Mouse (Mus musculus) liver, embryonic 15.5 days (tissue): ENCODE results near the gene Olfr1493-ps1. TPM values are rescaled to one million over a fixed set of nuclear protein-coding genes. Genes with fewer than 3 reads are reported as not detected.

Source experiments
- ATAC-seq: fragments of 200-750 bp; cut with Nextera tagmentation; 2 replicates; pipeline ENCODE4 v1.8.0; 2017; ENCODE audit warnings: moderate number of reproducible peaks, mild to moderate bottlenecking, moderate library complexity; ENCODE audit not compliant: insufficient read depth
- H3K27ac ChIP-seq: fragments of 300-500 bp; sonication (generic); replicated peaks from 2 replicates; pipeline ENCODE4 v1.5.1; 2015; ENCODE audit warnings: mild to moderate bottlenecking, inconsistent platforms
- H3K27me3 ChIP-seq: fragments of 300-500 bp; sonication (generic); 2 replicates; pipeline ENCODE4 v1.6.1; 2015; ENCODE audit warnings: mild to moderate bottlenecking, inconsistent platforms
- H3K36me3 ChIP-seq: fragments of 300-500 bp; sonication (generic); replicated peaks from 2 replicates; pipeline ENCODE4 v1.6.1; 2015; ENCODE audit warnings: moderate library complexity, mild to moderate bottlenecking, inconsistent platforms
- H3K4me1 ChIP-seq: fragments of 300-500 bp; sonication (generic); replicated peaks from 2 replicates; pipeline ENCODE4 v1.6.1; 2015; ENCODE audit warnings: inconsistent platforms
- H3K4me2 ChIP-seq: fragments of 300-500 bp; sonication (generic); 2 replicates; pipeline ENCODE4 v1.6.1; 2015; ENCODE audit warnings: moderate library complexity, mild to moderate bottlenecking, inconsistent platforms
- H3K4me3 ChIP-seq: fragments of 300-500 bp; sonication (generic); replicated peaks from 2 replicates; pipeline ENCODE4 v1.5.1; 2015; ENCODE audit warnings: mild to moderate bottlenecking, inconsistent platforms
- H3K9ac ChIP-seq: fragments of 300-500 bp; sonication (generic); 2 replicates; pipeline ENCODE4 v1.6.1; 2015; ENCODE audit warnings: moderate library complexity, mild to moderate bottlenecking, inconsistent platforms
- H3K9me3 ChIP-seq: fragments of 300-500 bp; sonication (generic); replicated peaks from 2 replicates; pipeline ENCODE4 v1.6.1; 2016; ENCODE audit warnings: inconsistent platforms
- WGBS: fragments of 180-500 bp; shearing (Covaris S2); methylation state at CpG from one replicate; pipeline ENCODE4 v1.1.7; 2015; ENCODE audit warnings: mixed read lengths; ENCODE audit not compliant: insufficient replicate concordance; 5-methylcytosine and 5-hydroxymethylcytosine counted together
- polyA plus RNA-seq: library from polyadenylated mRNA; unstranded; fragments of >200 nt; fragmentation: Nextera tagmentation; extraction: Ambion mirVana; gene quantifications from 2 replicates; pipeline ENCODE4 v1.2.1, GENCODE M21; 2015

The Olfr1493-ps1 gene
- polyA plus RNA-seq = not detected in 2 replicates

DNA sequence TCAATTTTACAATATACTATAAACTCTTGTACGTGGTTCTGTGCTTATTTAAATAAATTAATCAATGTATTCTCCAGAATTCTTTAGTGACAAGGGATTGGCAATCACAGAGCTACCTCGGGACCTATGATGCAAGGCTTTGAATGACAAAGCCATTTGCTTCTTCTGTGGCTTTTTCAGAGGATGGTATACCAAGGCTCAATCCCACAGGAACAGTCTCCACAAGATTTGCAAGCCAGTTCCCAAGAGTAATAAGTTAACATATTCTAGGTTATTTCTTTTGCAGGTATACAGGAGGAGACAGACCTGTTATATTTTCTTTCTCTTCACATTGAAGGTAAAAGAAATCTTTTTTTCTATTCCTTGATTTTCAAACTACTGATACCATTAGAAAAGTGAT lies at the start of gene Olfr1493-ps1:
Gene Olfr1493-ps1, plus strand, starts transcription at position 301 of the 400 bp plus-strand sequence.
- WGBS = 23% methylated on average over 2 of the region's 2 CpGs
- H3K4me2 ChIP-seq = no peak within 1 kb of the TSS
- H3K27ac ChIP-seq = no peak within 1 kb of the TSS
- H3K4me1 ChIP-seq = no peaks in the 10 kb centered on the region
- no peaks in the 10 kb centered on the region for H3K36me3 ChIP-seq
- H3K27me3 ChIP-seq = no peaks in the 10 kb centered on the region
- H3K9ac ChIP-seq = no peak within 1 kb of the TSS
- H3K4me3 ChIP-seq = no peak within 1 kb of the TSS
- ATAC-seq = no peak
- H3K9me3 ChIP-seq = no peaks in the 10 kb centered on the region

DNA sequence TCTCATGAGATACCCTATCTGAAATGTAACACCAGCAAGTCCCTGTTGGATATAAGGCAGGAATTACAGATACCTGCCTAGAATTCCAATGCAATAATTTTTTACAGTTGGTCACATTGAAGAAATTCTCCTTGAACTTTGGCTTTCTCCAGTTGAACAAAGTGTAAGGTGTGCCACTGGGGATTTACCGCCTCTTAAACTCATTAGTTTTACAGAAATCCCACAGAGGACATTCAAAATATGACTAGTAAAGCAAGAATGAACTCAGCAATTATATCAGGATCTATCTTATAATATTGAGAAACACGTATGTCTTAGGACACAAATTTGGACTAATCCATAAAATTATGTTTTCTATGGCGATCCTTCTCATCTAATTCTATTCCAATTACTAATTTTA lies 26.1 kb upstream of the Olfr1493-ps1 start, which contains the start of gene Olfr1491:
Gene Olfr1491, plus strand, starts transcription at position 301 of the 400 bp plus-strand sequence.
- 54% methylated on average over 3 of the region's 3 CpGs for WGBS
- ATAC-seq = no peak
- no peaks in the 10 kb centered on the region for H3K27me3 ChIP-seq
- no peak within 1 kb of the TSS for H3K4me2 ChIP-seq
- H3K4me1 ChIP-seq = no peaks in the 10 kb centered on the region
- H3K36me3 ChIP-seq = no peaks in the 10 kb centered on the region
- H3K4me3 ChIP-seq = no peak within 1 kb of the TSS
- no peaks in the 10 kb centered on the region for H3K9me3 ChIP-seq
- H3K27ac ChIP-seq = no peak within 1 kb of the TSS
- H3K9ac ChIP-seq = no peak within 1 kb of the TSS

DNA sequence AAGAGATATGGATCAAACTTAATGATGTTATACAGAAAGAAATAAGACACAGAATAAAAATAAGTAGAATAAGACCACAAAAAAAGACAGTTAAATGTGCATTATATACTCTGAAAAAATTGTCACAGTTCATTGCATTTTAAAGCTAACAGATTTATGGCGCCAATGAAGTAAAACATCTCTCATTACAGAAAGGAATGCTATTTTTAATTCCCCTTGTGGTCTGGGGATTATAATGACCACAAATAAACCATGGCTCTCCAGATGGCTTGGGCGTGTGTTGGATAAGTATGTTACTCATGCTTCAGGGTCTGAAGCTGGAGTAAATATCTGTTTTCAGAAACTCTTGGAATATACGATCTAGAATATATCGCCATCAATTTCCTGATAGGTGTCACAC lies 16.4 kb downstream of the Olfr1493-ps1 start, which contains the start of gene Olfr1494:
Gene Olfr1494, plus strand, starts transcription at position 301 of the 400 bp plus-strand sequence.
- no peak within 1 kb of the TSS for H3K9ac ChIP-seq
- no peaks in the 10 kb centered on the region for H3K4me1 ChIP-seq
- H3K4me3 ChIP-seq = no peak within 1 kb of the TSS
- H3K9me3 ChIP-seq = no peaks in the 10 kb centered on the region
- no peaks in the 10 kb centered on the region for H3K27me3 ChIP-seq
- H3K4me2 ChIP-seq = no peak within 1 kb of the TSS
- WGBS = 66% methylated on average over 4 of the region's 4 CpGs
- H3K27ac ChIP-seq = no peak within 1 kb of the TSS
- no peak for ATAC-seq
- no peaks in the 10 kb centered on the region for H3K36me3 ChIP-seq

DNA sequence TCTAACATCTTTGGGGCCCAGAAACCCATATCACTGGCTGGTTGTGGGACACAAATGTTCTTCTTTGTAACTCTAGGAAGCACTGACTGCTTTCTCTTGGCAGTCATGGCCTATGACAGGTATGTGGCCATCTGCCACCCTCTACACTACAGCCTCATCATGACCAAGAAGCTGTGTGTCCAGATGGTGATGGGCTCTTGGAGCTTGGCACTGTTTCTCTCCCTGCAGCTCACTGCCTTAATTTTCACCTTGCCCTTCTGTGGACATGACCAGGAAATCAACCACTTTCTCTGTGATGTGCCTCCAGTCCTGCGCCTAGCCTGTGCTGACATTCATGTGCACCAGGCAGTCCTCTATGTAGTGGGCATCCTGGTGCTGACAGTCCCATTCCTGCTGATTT lies 26.3 kb downstream of the Olfr1493-ps1 start:
- 68% methylated on average over 1 of the region's 1 CpGs for WGBS

DNA sequence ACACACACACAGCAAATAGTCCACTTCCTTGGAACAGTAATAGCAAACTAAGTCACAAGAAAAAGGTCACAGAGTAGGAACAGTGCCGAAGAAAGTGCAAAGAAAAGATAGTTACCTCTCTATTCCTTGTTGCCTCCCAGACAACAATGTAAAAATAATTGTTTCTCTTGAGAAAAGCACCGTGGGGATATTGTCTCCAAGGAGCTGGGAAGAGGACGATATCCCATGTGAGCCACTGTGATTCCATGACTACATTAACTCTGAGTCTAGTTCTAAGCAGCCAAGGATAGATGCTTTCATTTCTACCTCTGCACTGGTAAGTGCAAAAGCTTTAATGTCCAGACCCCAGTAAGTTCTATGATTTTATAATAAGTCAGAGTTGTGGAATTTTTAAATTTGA lies 41.2 kb downstream of the Olfr1493-ps1 start, which contains the start of gene Olfr1495:
Gene Olfr1495, plus strand, starts transcription at position 301 of the 400 bp plus-strand sequence.
- 51% methylated on average over 3 of the region's 3 CpGs for WGBS
- no peaks in the 10 kb centered on the region for H3K9me3 ChIP-seq
- H3K27me3 ChIP-seq = no peaks in the 10 kb centered on the region
- no peak within 1 kb of the TSS for H3K4me2 ChIP-seq
- no peak within 1 kb of the TSS for H3K27ac ChIP-seq
- no peaks in the 10 kb centered on the region for H3K4me1 ChIP-seq
- ATAC-seq = no peak
- no peak within 1 kb of the TSS for H3K9ac ChIP-seq
- H3K36me3 ChIP-seq = no peaks in the 10 kb centered on the region
- H3K4me3 ChIP-seq = no peak within 1 kb of the TSS

More for the DNA sequence above, 26.3 kb downstream of the Olfr1493-ps1 start:
- Histone ChIP-seq H3K9me3 (0 out of 2 replicates have a peak, but pooled peaks cover 3% of the 10 kb centered on the region), H3K27me3 (no peaks in the 10 kb centered on the region), H3K36me3 (no peaks in the 10 kb centered on the region), H3K4me1 (no peaks in the 10 kb centered on the region), H3K4me2 (no peak overlapping the region), H3K4me3 (no peak overlapping the region), H3K27ac (no peak overlapping the region), H3K9ac (no peak overlapping the region)
- no peak for ATAC-seq

DNA sequence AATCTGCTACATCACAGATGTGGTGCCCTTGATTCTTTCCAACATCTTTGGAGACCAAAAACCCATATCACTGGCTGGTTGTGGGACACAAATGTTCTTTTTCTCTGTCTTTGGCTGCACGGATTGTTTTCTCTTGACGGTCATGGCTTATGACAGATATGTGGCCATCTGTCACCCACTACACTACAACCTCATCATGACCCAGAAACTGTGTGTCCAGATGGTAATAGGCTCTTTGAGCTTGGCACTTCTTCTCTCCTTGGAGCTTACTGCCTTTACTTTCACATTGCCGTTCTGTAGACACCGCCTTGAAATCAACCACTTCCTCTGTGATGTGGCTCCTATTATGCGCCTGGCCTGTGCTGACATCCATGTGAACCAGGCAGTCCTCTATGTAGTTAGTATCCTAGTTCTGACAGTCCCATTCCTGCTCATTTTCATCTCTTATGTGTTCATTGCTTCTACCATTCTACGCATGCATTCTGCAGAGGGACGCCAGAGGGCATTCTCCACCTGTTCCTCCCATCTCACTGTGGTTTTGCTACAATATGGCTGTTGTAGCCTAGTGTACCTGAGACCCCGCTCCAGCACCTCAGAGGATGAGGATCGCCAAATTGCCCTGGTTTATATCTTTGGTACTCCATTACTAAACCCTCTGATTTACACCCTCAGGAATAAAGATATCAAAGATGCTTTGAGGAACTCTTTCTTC lies 45.6 kb downstream of the Olfr1493-ps1 start:
- Histone ChIP-seq H3K9me3 (no peaks in the 10 kb centered on the region), H3K27me3 (no peaks in the 10 kb centered on the region), H3K27ac (no peak overlapping the region), H3K36me3 (no peaks in the 10 kb centered on the region), H3K9ac (no peak overlapping the region), H3K4me3 (no peak overlapping the region), H3K4me2 (no peak overlapping the region), H3K4me1 (no peaks in the 10 kb centered on the region)
- no peak for ATAC-seq
- 70% methylated on average over 9 of the region's 9 CpGs for WGBS

DNA sequence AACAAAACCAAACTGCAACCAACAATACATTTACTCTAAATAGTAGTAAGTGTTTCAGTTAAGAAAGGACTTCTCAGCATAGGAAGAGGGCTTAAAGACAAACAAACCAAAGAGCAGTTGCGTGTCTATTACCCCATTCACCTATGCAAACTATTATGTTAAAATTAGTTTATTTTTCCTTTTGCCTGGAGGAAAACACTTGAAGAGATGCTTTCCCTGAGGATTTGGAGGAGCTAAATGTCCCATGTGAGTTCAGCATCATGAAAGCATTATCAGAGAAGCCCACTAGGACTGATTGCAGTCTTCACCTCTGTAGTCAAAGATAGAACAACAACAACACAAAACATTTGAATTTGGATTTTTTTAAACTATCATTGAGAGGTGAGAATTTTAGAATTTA lies 54.5 kb downstream of the Olfr1493-ps1 start, which contains the start of gene Olfr1496:
Gene Olfr1496, plus strand, starts transcription at position 301 of the 400 bp plus-strand sequence.
- H3K4me1 ChIP-seq = no peaks in the 10 kb centered on the region
- H3K27me3 ChIP-seq = no peaks in the 10 kb centered on the region
- no peak within 1 kb of the TSS for H3K4me2 ChIP-seq
- H3K36me3 ChIP-seq = no peaks in the 10 kb centered on the region
- H3K27ac ChIP-seq = no peak within 1 kb of the TSS
- WGBS = 60% methylated on average over 1 of the region's 1 CpGs
- H3K9me3 ChIP-seq = no peaks in the 10 kb centered on the region
- no peak for ATAC-seq
- H3K9ac ChIP-seq = no peak within 1 kb of the TSS
- H3K4me3 ChIP-seq = no peak within 1 kb of the TSS

Other genes starting within 250 kb of the Olfr1493-ps1 start
- not detected in 2 replicates for gene Olfr1475, start 243.1 kb upstream of the Olfr1493-ps1 start, polyA plus RNA-seq
- gene Olfr1477, start 222.7 kb upstream of the Olfr1493-ps1 start, polyA plus RNA-seq = not detected in 2 replicates
- not detected in 2 replicates for gene Olfr1480, start 195.4 kb upstream of the Olfr1493-ps1 start, polyA plus RNA-seq
- gene Olfr1484, start 139.8 kb upstream of the Olfr1493-ps1 start, polyA plus RNA-seq = not detected in 2 replicates
- not detected in 2 replicates for gene Olfr1487, start 105.9 kb upstream of the Olfr1493-ps1 start, polyA plus RNA-seq
- gene Olfr1489, start 91.7 kb upstream of the Olfr1493-ps1 start, polyA plus RNA-seq = not detected in 2 replicates
- not detected in 2 replicates for gene Olfr1490, start 72.2 kb upstream of the Olfr1493-ps1 start, polyA plus RNA-seq
- not detected in 2 replicates for gene Olfr1491, start 26.0 kb upstream of the Olfr1493-ps1 start, polyA plus RNA-seq
- gene Olfr1494, start 16.4 kb downstream of the Olfr1493-ps1 start, polyA plus RNA-seq = not detected in 2 replicates
- gene Olfr1495, start 41.3 kb downstream of the Olfr1493-ps1 start, polyA plus RNA-seq = not detected in 2 replicates
- gene Olfr1496, start 54.6 kb downstream of the Olfr1493-ps1 start, polyA plus RNA-seq = not detected in 2 replicates
- gene Olfr1497, start 74.9 kb downstream of the Olfr1493-ps1 start, polyA plus RNA-seq = not detected in 2 replicates
- gene Olfr1499, start 96.2 kb downstream of the Olfr1493-ps1 start, polyA plus RNA-seq = not detected in 2 replicates
- not detected in 2 replicates for gene Olfr1500, start 107.2 kb downstream of the Olfr1493-ps1 start, polyA plus RNA-seq
- not detected in 2 replicates for gene Olfr1501, start 127.4 kb downstream of the Olfr1493-ps1 start, polyA plus RNA-seq
- not detected in 2 replicates for gene Olfr1502, start 138.5 kb downstream of the Olfr1493-ps1 start, polyA plus RNA-seq
- gene Olfr1504, start 174.7 kb downstream of the Olfr1493-ps1 start, polyA plus RNA-seq = not detected in 2 replicates
- not detected in 2 replicates for gene Olfr1505, start 190.3 kb downstream of the Olfr1493-ps1 start, polyA plus RNA-seq